Mouse (Mus musculus) frontal cortex, postnatal 25 days (tissue): ENCODE measurements around the gene Alg3.
A peak's percentile ranks its signal among the peaks of the same experiment; 100 is the strongest.

Source experiments
- DNase-seq, 2 experiments: peaks; one replicate each; pipeline ENCODE4 v3.0.0; 2022; ENCODE audit warnings: low spot score in 2 of 2

The Alg3 gene

DNA sequence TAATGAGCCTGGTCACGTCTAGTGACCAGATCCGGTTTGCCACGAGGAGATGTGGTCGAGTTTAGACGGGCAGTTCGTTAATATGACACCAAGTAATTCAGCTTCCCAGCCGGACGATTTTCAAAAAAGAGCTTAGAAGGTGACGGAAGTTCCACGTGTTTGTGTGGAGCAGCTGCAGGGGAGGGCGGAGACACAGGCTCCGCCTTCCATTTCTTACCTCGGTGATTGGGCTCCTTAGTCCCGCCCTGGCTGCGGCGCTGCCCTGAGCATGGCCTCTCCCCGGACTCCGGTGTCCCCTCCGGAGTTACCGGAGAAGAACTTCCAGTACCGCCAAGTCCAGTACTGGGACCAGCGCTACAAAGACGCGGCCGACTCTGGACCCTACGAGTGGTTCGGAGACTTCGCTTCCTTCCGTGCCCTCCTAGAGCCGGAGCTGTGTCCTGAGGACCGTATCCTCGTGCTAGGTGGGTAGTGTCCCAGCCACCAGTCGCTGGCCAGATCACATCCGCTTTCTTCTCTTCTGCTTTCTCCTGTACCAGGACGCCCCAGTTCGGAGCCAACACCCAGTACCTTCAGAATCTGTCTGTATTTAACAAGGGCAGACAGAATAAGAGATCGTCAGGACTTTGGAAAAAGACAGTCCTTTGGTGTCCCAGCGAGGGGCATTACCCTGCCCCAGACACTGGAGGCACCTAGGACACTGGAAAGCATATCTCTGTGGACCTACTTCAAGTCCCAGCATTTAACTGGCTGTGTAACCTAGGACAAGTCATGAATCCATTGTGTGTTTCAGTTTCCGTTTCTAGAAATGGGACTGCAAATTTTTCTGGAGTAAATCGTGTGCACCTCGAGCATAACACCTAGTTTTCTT lies at the start of gene Alg3, which contains the start of the genes Eef1akmt4 and Gm49333:
Gene Alg3, minus strand, starts transcription at position 379 of the 871 bp plus-strand sequence.
Gene Eef1akmt4, plus strand, starts transcription at position 237 of the 871 bp plus-strand sequence.
Gene Gm49333, plus strand, starts transcription at position 254 of the 871 bp plus-strand sequence.
- DNase-seq: peak in 1 of 2 experiments; percentile 53

DNA sequence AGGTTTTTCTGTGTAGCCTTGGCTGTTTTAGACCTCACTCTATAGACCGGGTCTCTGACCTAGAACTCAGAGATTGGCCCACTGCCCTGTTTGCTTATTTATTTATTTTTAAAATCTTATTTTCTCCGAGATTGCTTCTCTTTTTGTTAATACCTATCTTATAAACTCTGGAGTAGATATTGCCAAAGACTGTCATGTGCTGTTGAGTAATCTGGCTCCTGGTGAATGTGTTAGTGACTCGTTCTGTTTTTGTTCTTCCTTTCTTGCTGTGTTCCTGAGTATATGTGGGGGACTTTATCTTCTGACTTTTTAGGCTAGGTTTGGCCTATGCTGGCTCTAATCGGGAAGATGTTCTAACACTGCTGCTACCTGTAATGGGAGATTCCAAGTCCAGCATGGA lies 46.1 kb upstream of the Alg3 start:
- no peak for DNase-seq

GRCm38 (mm10) chr16:20653315-20653714 lies 41.8 kb upstream of the Alg3 start:
- DNase-seq: no peak

DNA sequence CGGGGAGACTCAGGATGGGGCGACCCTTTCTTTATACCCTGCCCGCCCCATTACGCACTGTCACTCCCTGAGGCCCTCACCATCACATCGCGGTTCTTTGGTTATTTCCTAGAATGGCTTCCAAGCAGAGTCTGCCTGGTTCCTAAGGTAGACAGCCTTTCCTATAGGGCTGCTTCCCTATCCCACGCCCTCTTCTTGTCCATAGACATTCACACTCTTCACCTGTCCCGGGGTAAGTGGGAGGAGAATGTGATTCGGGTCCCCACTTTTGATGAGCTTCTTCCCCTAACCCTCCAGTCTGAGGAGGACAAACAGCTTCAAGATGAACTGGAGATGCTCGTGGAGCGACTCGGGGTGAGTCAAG lies 40.4 kb upstream of the Alg3 start:
- DNase-seq: no peak

- DNase-seq: peak; percentile 94 to 96
Measured at GRCm38 (mm10) chr16:20651076-20651946, 39.8 kb upstream of the Alg3 start, which contains the start of gene Psmd2. TSS of gene Psmd2 (plus strand) at chr16:20651652.

GRCm38 (mm10) chr16:20643911-20644310 lies 32.4 kb upstream of the Alg3 start:
- DNase-seq: no peak

GRCm38 (mm10) chr16:20642161-20642560 lies 30.6 kb upstream of the Alg3 start:
- DNase-seq: peak; percentile 60 to 74

- DNase-seq: no peak
Measured at GRCm38 (mm10) chr16:20638367-20638766, 26.8 kb upstream of the Alg3 start.

DNA sequence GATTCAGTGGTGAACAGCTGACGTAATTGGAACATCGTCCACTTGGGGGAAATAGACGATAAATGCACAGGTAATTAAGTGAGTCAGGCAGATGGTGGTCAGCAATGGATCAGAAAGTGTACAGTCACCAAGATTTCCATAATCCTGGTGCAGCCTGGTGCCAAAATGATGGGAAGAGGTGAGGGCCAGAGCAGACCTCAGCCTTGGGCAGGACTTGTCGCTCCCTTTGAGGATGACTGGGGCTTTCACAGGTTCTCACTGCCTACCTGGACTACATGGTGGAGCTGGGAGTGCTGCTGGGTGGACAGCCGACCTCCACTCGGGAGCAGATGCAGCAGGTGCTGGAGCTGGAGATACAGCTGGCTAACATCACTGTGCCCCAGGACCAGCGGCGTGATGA lies 25.9 kb upstream of the Alg3 start:
- no peak for DNase-seq

DNA sequence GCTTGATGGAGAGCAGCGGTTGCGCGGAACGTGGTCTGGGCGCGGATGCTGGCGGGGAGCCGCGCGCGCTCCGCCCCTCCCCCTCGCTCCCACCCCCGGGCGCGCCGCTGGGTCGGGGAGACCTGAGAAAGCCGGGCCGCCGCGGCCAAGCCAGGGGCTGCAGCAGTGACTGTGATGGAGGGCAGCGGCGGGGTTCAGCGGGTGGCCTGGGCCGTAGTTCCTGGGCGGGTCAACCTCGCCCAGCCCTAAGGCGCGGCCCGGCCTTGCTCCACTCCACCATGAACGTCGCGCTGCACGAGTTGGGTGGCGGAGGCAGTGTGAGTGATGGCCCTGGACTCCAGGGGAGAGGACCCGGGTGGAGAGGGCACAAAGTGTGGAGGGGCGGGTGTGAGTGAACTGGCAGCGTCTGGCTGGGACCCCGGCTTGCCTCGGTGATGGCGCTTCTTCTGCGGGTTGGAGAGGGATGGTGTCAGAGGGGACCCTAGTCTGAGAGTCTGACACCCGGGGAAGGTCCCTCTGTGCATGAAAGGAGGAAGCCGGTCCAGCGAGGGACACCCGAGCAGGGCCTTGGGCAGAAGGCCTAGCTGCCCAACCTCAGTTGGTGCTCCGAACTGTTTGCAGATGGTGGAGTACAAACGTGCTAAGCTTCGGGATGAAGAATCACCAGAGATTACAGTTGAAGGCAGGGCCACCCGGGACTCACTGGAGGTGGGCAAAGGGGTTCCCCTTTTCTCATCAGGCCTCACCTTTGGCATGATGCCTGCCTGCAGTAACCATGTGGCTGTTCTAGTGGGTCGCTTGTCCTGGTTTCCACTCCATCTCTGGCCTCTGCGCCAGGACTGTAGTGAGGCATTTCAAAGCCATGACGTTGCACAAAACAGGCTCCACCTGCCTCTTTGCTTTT lies 18.4 kb upstream of the Alg3 start, which contains the start of gene Ece2:
Gene Ece2, plus strand, starts transcription at position 98 of the 904 bp plus-strand sequence.
- no peak for DNase-seq

DNA sequence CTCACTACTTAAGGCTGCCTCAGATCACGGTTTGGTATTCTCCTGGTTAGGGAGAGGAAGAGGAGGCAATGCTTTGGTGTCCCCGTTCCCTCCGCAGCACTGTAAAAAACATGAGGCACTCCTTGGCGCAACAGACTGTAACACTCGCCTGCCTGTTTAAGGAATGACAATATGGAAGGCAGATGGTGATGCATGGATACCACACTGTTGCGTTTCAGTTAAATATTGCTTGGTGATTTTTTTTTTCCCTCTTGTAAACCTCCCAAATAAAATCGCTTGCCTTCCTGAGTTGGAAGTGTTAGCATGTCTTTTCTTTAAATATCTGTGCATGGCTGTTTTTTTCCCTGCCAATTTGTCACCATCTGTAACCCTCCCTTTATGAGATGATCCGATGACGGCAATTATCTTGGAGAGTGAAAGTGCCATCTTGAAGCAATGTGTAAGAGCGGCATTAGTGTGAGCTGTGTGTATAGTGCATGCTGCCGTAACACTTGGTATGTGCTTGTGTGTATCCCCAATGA lies 17.4 kb upstream of the Alg3 start:
- DNase-seq: no peak

GRCm38 (mm10) chr16:20623211-20623610 lies 11.7 kb upstream of the Alg3 start:
- DNase-seq: no peak

GRCm38 (mm10) chr16:20621991-20622685 lies 10.6 kb upstream of the Alg3 start:
- DNase-seq: peak in 1 of 2 experiments; percentile 53

DNA sequence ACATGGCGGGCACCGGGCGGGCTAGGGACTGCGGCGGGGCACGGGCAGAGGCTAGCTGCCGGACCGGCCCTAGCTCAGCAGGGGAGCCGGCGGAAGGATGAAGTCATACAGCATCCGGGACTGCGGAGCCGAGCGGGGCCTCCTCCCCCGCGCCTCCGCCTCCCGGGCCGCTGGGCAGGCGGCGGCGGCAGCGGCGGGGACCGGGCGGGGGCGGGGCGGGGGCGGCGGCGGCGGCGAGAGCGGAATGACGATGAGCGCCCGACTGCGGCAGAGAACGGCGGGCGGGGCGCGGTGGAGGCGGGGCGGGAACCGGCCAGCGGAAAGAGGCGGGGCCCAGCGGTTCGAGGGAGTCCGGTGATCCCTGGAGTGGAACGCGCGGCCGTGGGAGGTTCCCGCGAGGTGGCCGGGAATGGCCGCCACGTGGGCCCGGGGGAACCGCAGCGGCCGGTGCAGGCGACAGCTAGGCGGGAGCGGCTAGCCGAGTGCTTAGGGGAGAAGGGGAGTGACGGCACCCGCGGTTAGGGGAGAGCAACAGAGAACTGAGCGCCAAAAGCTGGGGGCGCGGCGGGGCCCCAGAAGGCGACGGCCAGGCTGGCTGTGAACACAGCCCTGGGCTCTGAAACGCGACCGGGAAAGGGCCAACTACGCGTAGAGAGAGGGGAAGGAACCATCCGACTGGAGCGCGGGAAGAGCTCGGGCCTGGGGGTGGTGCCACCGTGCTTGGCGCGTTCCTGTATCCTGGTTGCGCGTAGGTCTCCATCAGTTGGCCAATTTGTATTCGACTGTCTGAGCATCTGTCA lies 9.9 kb upstream of the Alg3 start, which contains the start of gene Camk2n2:
Gene Camk2n2, minus strand, starts transcription at position 97 of the 800 bp plus-strand sequence.
- no peak for DNase-seq

GRCm38 (mm10) chr16:20620751-20621190 lies 9.2 kb upstream of the Alg3 start:
- DNase-seq: no peak

GRCm38 (mm10) chr16:20620399-20620735 lies 8.8 kb upstream of the Alg3 start:
- no peak for DNase-seq

- no peak for DNase-seq
Measured at GRCm38 (mm10) chr16:20619541-20620398, 8.2 kb upstream of the Alg3 start.
